Mouse (Mus musculus): ENCODE data around the gene Zpld1.

- no peak for TF ChIP-seq CTCF (IDR thresholded peaks at IDR 0.05; ENCODE audit: insufficient read depth, low read depth, low read length)
- no peak for TF ChIP-seq POLR2A (IDR thresholded peaks at IDR 0.05; ENCODE audit: insufficient read depth, low read depth, low read length)
Observed at GRCm38 (mm10) chr16:55316996-55317395, 19.2 kb upstream of the Zpld1 start.
